Mouse (Mus musculus) lung, postnatal 14 days (tissue): ENCODE results near the gene Abca13.

ENCODE experiments used
- DNase-seq: peaks from one replicate; pipeline ENCODE4 v3.0.0; 2021

The Abca13 gene

DNA sequence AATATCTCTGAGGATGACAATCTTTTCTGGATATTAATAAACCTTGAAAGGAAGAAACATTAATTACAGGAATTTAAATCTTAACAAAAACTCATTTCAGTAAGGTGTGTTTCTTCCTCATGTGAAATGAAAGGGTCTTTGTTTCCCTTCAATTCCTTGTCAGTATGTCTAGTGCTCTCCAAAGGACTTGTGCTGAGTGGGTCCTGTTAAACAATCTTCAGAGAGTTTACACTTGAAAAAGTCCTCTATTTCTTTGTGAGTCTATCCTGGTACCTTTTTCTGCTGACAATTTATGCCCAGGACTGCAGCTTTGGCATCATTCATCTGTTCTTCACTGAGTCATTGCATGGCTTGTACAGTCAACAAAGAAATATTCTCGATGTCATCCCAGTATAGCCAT, 539.6 kb downstream of the Abca13 start:
- DNase-seq: no peak
